Mouse (Mus musculus) liver, adult 2 months (tissue): ENCODE measurements at regions not wholly inside any gene's neighbourhood (a gene's known extent, or its start where the extent isn't known, plus 50 kb on each side); places are given as distances from the start of the nearest gene placed in this dataset.

Experiments used
- CTCF ChIP-seq: fragments of 200-500 bp; IDR thresholded peaks from 2 replicates; pipeline ENCODE4 v1.5.1; 2011; ENCODE audit warnings: low read depth, low read length, control low read depth
- POLR2A ChIP-seq: fragments of 200-500 bp; IDR thresholded peaks from 2 replicates; pipeline ENCODE4 v1.6.1; 2011; ENCODE audit warnings: low read length, control low read depth; ENCODE audit not compliant: insufficient read depth; ENCODE audit errors: extremely low read depth

DNA sequence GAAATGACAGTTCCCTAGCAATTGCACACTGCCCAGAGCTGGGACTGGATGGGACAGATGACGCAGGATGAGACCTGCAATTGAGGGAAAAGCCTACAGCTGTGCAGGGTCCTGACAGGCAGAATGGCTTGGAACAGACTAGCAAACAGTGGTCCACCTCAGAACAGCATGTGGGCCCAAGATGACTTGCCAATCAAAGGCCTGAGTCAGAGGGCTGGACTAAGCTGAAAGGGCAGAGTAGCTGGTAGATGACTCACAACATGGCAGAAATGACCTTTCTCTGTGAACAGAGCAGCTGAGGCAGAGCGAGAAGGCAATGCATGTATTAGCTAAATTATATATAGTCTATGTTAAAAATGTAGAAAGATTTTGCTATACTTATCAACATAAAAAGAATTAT is 138.4 kb upstream of the Syt13 start:
- no peak for TF ChIP-seq POLR2A
- TF ChIP-seq CTCF, result no peak
